Mouse (Mus musculus) ES-Bruce4 (cell line): Measurements from ENCODE around the gene Cyp19a1.

Experiments used
- CTCF ChIP-seq: IDR thresholded peaks from one replicate; pipeline ENCODE4 v1.8.1; 2011; ENCODE audit warnings: low read depth, low read length
- EP300 ChIP-seq: IDR thresholded peaks from 2 replicates; pipeline ENCODE4 v1.6.1; 2011; ENCODE audit warnings: low read depth, low read length; ENCODE audit not compliant: insufficient read depth
- POLR2A ChIP-seq: IDR thresholded peaks from one replicate; pipeline ENCODE4 v1.8.1; 2011; ENCODE audit warnings: low read length; ENCODE audit not compliant: insufficient read depth

- TF ChIP-seq CTCF (no peak), EP300 (no peak), POLR2A (no peak)
These were observed 48.5 kb upstream of the Cyp19a1 start for GRCm38 (mm10) chr9:54316363-54316762.
